Mouse (Mus musculus): Measurements from ENCODE around the gene Cln3. TPM values are rescaled to one million over a fixed set of nuclear protein-coding genes. Genes with fewer than 3 reads are reported as not detected.

Gene Cln3
- total and polyA plus RNA-seq, 3 experiments = 19.1 to 47.2 (median 20.7) TPM

GRCm38 (mm10) chr7:126596414-126596813 is 10.8 kb upstream of the Cln3 start:
- no peaks in the 10 kb centered on the region for H3K36me3 ChIP-seq (replicated peaks in 1 of 2; ENCODE audit: control insufficient read depth in 1 of 2, insufficient read depth in 1 of 2, low read length in 1 of 2)
- dilution Hi-C loops (cut with MboI; ENCODE audit: extremely low pct_ligation_motif_present, extremely low pct_unique_long_range_greater_than_20kb, low sequenced_read_pairs) = no loop called here
- TF ChIP-seq GABPA (IDR thresholded peaks at IDR 0.05; ENCODE audit: insufficient replicate concordance, low read depth, low read length) = no peak
- TF ChIP-seq E2F4 (IDR thresholded peaks at IDR 0.05; ENCODE audit: insufficient replicate concordance, low read depth, low read length) = no peak
- TF ChIP-seq CTCF (conservative IDR thresholded peaks at IDR 0.05 in 1 of 2, IDR thresholded peaks at IDR 0.05 in 1 of 2; ENCODE audit: low read depth in 2 of 2, low read length in 2 of 2) = no peak
- TF ChIP-seq MEF2A (IDR thresholded peaks at IDR 0.05; ENCODE audit: borderline replicate concordance, low read depth, low read length) = no peak
- TF ChIP-seq USF2 (conservative IDR thresholded peaks at IDR 0.05; ENCODE audit: low read depth, low read length) = no peak
- no peak for TF ChIP-seq MYC (IDR thresholded peaks at IDR 0.05; ENCODE audit: low read depth, low read length)
- TF ChIP-seq UBTF (IDR thresholded peaks at IDR 0.05; ENCODE audit: low read depth, low read length) = no peak
- TF ChIP-seq ZNF384 (IDR thresholded peaks at IDR 0.05; ENCODE audit: low read depth, low read length) = no peak
- no peak for TF ChIP-seq SMC3 (IDR thresholded peaks at IDR 0.05; ENCODE audit: low read depth, low read length)
- TF ChIP-seq ZMIZ1 (IDR thresholded peaks at IDR 0.05; ENCODE audit: low read depth, low read length) = no peak
- TF ChIP-seq ZC3H11A (IDR thresholded peaks at IDR 0.05; ENCODE audit: low read depth, low read length) = no peak
- TF ChIP-seq NRF1 (IDR thresholded peaks at IDR 0.05; ENCODE audit: low read depth, low read length) = no peak
- no peak for TF ChIP-seq PAX5 (IDR thresholded peaks at IDR 0.05; ENCODE audit: low read length)
- TF ChIP-seq CHD1 (IDR thresholded peaks at IDR 0.05; ENCODE audit: low read depth, low read length) = no peak
- TF ChIP-seq ETS1 (conservative IDR thresholded peaks at IDR 0.05; ENCODE audit: low read depth, low read length) = no peak
- TF ChIP-seq POLR2AphosphoS2 (IDR thresholded peaks at IDR 0.05; ENCODE audit: low read depth, low read length) = no peak
- no peak for TF ChIP-seq JUND (conservative IDR thresholded peaks at IDR 0.05; ENCODE audit: low read depth, low read length)
- TF ChIP-seq ZKSCAN1 (IDR thresholded peaks at IDR 0.05; ENCODE audit: borderline replicate concordance, low read depth, low read length) = no peak
- TF ChIP-seq CHD2 (IDR thresholded peaks at IDR 0.05; ENCODE audit: low read length) = no peak
- no peaks in the 10 kb centered on the region for H3K9me3 ChIP-seq (replicated peaks; ENCODE audit: low read length)
- no peaks in the 10 kb centered on the region for H3K79me2 ChIP-seq (replicated peaks; ENCODE audit: control insufficient read depth, extremely low read depth, insufficient read depth, poor library complexity, severe bottlenecking)
- in situ Hi-C loops (cut with MboI; ENCODE audit: low pct_ligation_motif_present, low pct_unique_long_range_greater_than_20kb, low sequenced_read_pairs) = no loop called here
- H3K4me3 ChIP-seq (replicated peaks in 1 of 3; ENCODE audit: low read depth in 2 of 3, low read length in 2 of 3, poor library complexity in 1 of 3) = peak overlapping the region in 1 of 3 experiments; percentile 16
- no peak overlapping the region for H3K9ac ChIP-seq (ENCODE audit: insufficient read depth, low read depth)
- peaks cover 5% of the 10 kb centered on the region for H3K27me3 ChIP-seq (replicated peaks)
- DNase-seq (ENCODE audit: extremely low read depth) = no peak
- no peak overlapping the region for H3K4me2 ChIP-seq (ENCODE audit: insufficient read depth, low read depth, poor library complexity, severe bottlenecking)
- peaks cover 29 to 35% of the 10 kb centered on the region in 2 experiments for H3K4me1 ChIP-seq (ENCODE audit: control insufficient read depth in 1 of 2, insufficient read depth in 2 of 2)
- no peak overlapping the region for H3K27ac ChIP-seq (ENCODE audit: insufficient read depth, low read depth)

GRCm38 (mm10) chr7:126595890-126596289 is 10.3 kb upstream of the Cln3 start:
- Histone ChIP-seq H3K4me1 (ENCODE audit: control insufficient read depth in 1 of 2, insufficient read depth in 2 of 2) (peaks cover 29 to 34% of the 10 kb centered on the region in 2 experiments), H3K9ac (ENCODE audit: insufficient read depth, low read depth) (no peak overlapping the region), H3K4me2 (ENCODE audit: insufficient read depth, low read depth, poor library complexity, severe bottlenecking) (peak overlapping the region; percentile 41), H3K27ac (ENCODE audit: insufficient read depth, low read depth) (no peak overlapping the region), H3K79me2 (replicated peaks; ENCODE audit: control insufficient read depth, extremely low read depth, insufficient read depth, poor library complexity, severe bottlenecking) (no peaks in the 10 kb centered on the region), H3K4me3 (replicated peaks in 1 of 3; ENCODE audit: low read depth in 2 of 3, low read length in 2 of 3, poor library complexity in 1 of 3) (peak overlapping the region in 1 of 3 experiments; percentile 16), H3K36me3 (replicated peaks in 1 of 2; ENCODE audit: control insufficient read depth in 1 of 2, insufficient read depth in 1 of 2, low read length in 1 of 2) (no peaks in the 10 kb centered on the region), H3K9me3 (replicated peaks; ENCODE audit: low read length) (no peaks in the 10 kb centered on the region), H3K27me3 (replicated peaks) (peaks cover 5% of the 10 kb centered on the region)
- dilution Hi-C loops (cut with MboI; ENCODE audit: extremely low pct_ligation_motif_present, extremely low pct_unique_long_range_greater_than_20kb, low sequenced_read_pairs) (no loop called here), in situ Hi-C loops (cut with MboI; ENCODE audit: low pct_ligation_motif_present, low pct_unique_long_range_greater_than_20kb, low sequenced_read_pairs) (no loop called here)
- no peak for DNase-seq (ENCODE audit: extremely low read depth)
- no peak for TF ChIP-seq TBP (conservative IDR thresholded peaks at IDR 0.05; ENCODE audit: low read depth, low read length)
- peak; percentile 56 for TF ChIP-seq IRF4 (IDR thresholded peaks at IDR 0.05; ENCODE audit: low read depth, low read length)
- peak; percentile 44; the same call in 1 of the 2 replicates for TF ChIP-seq MEF2A (IDR thresholded peaks at IDR 0.05; ENCODE audit: borderline replicate concordance, low read depth, low read length)
- 0 out of 2 replicates have a peak, but pooled peaks have one; percentile 19 for TF ChIP-seq TCF12 (IDR thresholded peaks at IDR 0.05; ENCODE audit: low read depth, low read length)
- TF ChIP-seq SIN3A (IDR thresholded peaks at IDR 0.05; ENCODE audit: low read length) = no peak
- TF ChIP-seq ZMIZ1 (IDR thresholded peaks at IDR 0.05; ENCODE audit: low read depth, low read length) = no peak
- no peak for TF ChIP-seq MXI1 (IDR thresholded peaks at IDR 0.05; ENCODE audit: low read depth, low read length)
- TF ChIP-seq SMC3 (IDR thresholded peaks at IDR 0.05; ENCODE audit: low read depth, low read length) = no peak
- no peak for TF ChIP-seq HCFC1 (IDR thresholded peaks at IDR 0.05; ENCODE audit: low read depth, low read length)
- 0 out of 2 replicates have a peak, but pooled peaks have one; percentile 26 for TF ChIP-seq ETS1 (conservative IDR thresholded peaks at IDR 0.05; ENCODE audit: low read depth, low read length)
- no peak for TF ChIP-seq E2F4 (IDR thresholded peaks at IDR 0.05; ENCODE audit: insufficient replicate concordance, low read depth, low read length)
- TF ChIP-seq EP300 (IDR thresholded peaks at IDR 0.05; ENCODE audit: low read length) = peak; percentile 69; the same call in 1 of the 2 replicates
- TF ChIP-seq MAFK (IDR thresholded peaks at IDR 0.05; ENCODE audit: insufficient replicate concordance, low read length) = 0 out of 2 replicates have a peak, but pooled peaks have one; percentile 14
- no peak for TF ChIP-seq JUND (conservative IDR thresholded peaks at IDR 0.05; ENCODE audit: low read depth, low read length)
- TF ChIP-seq ELF1 (IDR thresholded peaks at IDR 0.05; ENCODE audit: low read depth, low read length) = no peak
